Mouse (Mus musculus): ENCODE data around the gene Gpam. TPM values are rescaled to one million over a fixed set of nuclear protein-coding genes. Genes with fewer than 3 reads are reported as not detected.

Gene Gpam
- polyA plus RNA-seq, 1 experiment from 2014 or later = 23.5 TPM

DNA sequence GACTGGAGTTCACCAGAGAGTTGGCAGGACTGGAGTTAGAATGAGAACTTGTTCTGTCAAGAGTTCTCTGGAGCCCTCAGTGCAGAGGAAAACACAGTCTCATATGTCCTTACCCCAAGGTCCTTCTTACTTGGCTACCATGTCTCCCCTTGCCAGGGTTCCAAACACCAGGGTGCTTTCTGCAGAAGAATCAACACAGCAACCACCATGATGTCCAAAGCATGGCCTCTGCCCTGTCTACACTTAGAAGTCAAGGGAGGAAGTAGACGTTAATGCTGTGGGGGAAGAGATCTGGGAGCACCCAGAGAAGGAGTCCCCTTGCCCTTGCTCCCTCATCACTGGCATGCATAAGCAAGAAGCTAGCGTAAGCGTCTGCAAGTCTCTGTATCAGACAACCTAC is 9.0 kb downstream of the Gpam start:
- no peaks in the 10 kb centered on the region for H3K36me3 ChIP-seq
- no peak overlapping the region for H3K4me2 ChIP-seq (replicated peaks)
- H3K9me3 ChIP-seq = no peaks in the 10 kb centered on the region
- H3K27me3 ChIP-seq (replicated peaks) = no peaks in the 10 kb centered on the region
- H3K4me3 ChIP-seq (replicated peaks) = no peak overlapping the region
- no peak overlapping the region for H3K9ac ChIP-seq
- WGBS = 90% methylated on average over 3 of the region's 3 CpGs
- no peak for ATAC-seq
- no peak overlapping the region for H3K27ac ChIP-seq
- H3K4me1 ChIP-seq (replicated peaks) = peaks cover 10% of the 10 kb centered on the region; the same call in 1 of the 2 replicates

DNA sequence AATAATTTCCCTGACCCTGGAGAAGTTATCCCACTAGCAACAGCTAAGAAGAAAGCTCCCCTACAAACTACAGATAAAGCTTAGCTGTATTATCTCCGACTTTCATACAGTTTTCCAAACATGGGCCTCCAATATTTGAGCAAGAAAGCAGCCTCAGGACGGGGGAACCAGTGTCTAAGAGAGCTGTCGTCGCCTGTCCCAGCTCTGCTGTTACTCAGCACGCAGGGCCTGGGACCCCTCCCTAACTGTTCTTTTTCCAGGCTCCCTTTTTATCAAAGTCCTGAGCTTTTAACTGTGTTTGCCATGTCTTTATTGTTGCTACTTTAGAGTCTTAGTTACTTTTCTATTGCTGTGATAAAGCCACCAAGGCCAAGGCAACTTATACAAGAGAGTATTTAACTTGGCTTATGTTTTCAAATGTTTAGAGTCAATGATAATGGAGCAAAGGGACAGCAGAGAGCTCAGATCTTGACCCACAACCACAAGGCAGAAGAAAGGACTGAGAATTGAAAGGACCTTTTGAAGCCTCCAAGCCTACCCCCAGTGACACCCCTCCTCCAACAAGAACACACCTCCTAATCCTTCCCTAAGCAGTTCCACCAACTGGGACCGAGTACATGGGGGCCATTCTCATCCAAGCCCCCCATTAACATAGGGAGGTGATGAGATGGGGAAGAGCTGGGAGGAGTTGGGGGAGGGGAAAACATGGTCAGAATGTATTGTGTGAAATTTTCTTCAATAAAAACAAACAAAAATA is 9.8 kb downstream of the Gpam start:
- Histone ChIP-seq H3K27me3 (replicated peaks) (no peaks in the 10 kb centered on the region), H3K9me3 (no peaks in the 10 kb centered on the region), H3K9ac (no peak overlapping the region), H3K27ac (no peak overlapping the region), H3K4me3 (replicated peaks) (no peak overlapping the region), H3K4me2 (replicated peaks) (no peak overlapping the region), H3K36me3 (no peaks in the 10 kb centered on the region), H3K4me1 (replicated peaks) (0 out of 2 replicates have a peak, but pooled peaks cover 3% of the 10 kb centered on the region)
- WGBS = 51% methylated on average over 6 of the region's 6 CpGs
- ATAC-seq = no peak

DNA sequence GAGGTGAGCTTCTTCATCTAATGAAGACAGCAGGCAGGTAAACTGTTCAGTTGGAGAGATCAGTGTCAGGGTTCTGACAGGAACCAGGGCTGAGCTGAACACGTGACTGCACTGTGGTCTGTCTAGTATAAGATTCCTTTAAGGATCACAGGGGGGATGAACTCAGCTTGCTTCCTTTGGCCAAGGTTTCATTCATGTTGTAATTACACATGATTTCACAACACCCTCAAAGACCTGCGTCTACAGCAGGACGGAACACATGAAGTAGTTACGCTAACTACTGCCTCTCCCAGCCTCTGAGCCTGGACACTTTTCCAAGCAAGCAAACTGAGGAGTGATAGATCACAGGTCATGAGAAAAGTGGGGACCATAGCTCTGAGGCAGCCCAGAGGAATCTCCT is 11.5 kb downstream of the Gpam start:
- H3K36me3 ChIP-seq = no peaks in the 10 kb centered on the region
- no peak overlapping the region for H3K27ac ChIP-seq
- H3K4me1 ChIP-seq (replicated peaks) = no peaks in the 10 kb centered on the region
- H3K4me3 ChIP-seq (replicated peaks) = no peak overlapping the region
- H3K9ac ChIP-seq = no peak overlapping the region
- no peaks in the 10 kb centered on the region for H3K9me3 ChIP-seq
- no peak for ATAC-seq
- WGBS = 74% methylated on average over 4 of the region's 4 CpGs
- no peak overlapping the region for H3K4me2 ChIP-seq (replicated peaks)
- H3K27me3 ChIP-seq (replicated peaks) = no peaks in the 10 kb centered on the region

DNA sequence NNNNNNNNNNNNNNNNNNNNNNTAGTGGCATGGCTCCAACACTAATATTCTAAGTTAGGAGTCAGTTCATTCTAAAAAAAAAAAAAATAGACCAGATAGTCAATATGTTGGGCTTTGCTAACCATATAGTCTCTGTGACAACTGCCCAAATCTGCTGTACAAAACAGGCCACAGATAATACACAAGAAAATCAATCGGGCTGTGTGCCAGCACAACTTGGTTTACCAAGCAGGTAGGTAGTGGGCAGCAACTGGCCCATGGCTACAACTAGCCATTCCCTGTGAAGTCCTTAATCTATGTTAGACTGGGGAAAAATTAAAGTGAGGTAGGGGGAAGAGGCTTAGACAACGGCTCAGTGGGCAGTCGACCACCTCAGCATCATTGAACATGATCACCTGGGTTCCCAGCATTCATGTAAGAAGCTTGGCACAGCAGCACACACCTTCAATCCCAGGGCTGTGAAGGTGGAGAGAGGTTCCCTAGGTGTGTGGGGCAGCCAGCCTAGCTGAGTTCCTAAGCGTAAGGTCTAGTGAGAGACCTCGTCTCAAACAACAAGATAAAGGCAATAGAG is 12.1 kb downstream of the Gpam start:
- no peak for ATAC-seq
- Histone ChIP-seq H3K36me3 (no peaks in the 10 kb centered on the region), H3K4me1 (replicated peaks) (no peaks in the 10 kb centered on the region), H3K4me2 (replicated peaks) (no peak overlapping the region), H3K27ac (no peak overlapping the region), H3K27me3 (replicated peaks) (no peaks in the 10 kb centered on the region), H3K9me3 (no peaks in the 10 kb centered on the region), H3K4me3 (replicated peaks) (no peak overlapping the region), H3K9ac (no peak overlapping the region)
- WGBS = 86% methylated on average over 5 of the region's 5 CpGs

DNA sequence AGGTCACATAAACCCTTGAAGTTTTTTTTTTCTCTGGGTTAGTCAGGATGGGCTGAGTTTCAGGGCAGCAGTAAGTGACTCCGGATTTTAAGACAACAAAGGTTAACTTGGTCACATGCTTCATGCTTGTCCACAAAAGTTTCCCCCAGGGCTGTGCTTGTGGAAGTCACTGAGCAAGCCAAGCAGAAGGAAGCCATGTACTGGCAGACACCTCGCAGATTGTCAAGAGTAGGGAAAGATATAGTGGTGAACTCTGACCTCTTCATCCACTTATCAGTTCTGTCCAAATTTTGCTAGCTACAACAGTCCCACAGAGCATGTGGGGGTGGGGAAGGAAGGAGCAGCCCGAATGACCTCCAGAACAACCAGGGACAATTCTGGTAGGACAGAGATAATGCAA is 19.1 kb downstream of the Gpam start:
- Histone ChIP-seq H3K27me3 (replicated peaks) (no peaks in the 10 kb centered on the region), H3K9ac (no peak overlapping the region), H3K27ac (no peak overlapping the region), H3K4me2 (replicated peaks) (no peak overlapping the region), H3K36me3 (no peaks in the 10 kb centered on the region), H3K4me1 (replicated peaks) (peaks cover 5% of the 10 kb centered on the region), H3K9me3 (no peaks in the 10 kb centered on the region), H3K4me3 (replicated peaks) (no peak overlapping the region)
- 23% methylated on average over 3 of the region's 3 CpGs for WGBS
- 0 out of 2 replicates have a peak, but pooled peaks have one; percentile 34 for ATAC-seq

DNA sequence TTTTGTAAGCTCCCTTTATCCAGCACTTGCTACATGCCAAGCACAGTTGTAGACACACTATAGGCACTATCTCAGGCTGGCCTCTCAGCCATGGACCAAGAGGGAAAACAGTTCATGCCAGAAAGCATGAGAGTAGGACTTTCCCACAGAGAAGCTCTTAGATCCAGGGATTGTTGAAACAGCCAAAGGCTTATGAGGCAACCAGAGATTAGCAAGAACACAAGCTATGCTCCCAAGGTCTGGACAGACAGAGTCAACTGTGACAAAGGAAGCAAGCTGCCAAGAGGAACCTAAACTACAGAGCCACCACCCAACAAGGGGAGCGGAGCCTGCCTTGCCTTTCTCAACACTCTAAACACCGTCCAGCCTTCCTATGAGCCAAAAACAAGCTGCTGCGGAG is 21.1 kb downstream of the Gpam start:
- Histone ChIP-seq H3K27me3 (replicated peaks) (no peaks in the 10 kb centered on the region), H3K4me2 (replicated peaks) (no peak overlapping the region), H3K9me3 (no peaks in the 10 kb centered on the region), H3K9ac (no peak overlapping the region), H3K36me3 (no peaks in the 10 kb centered on the region), H3K4me1 (replicated peaks) (peaks cover 5% of the 10 kb centered on the region), H3K4me3 (replicated peaks) (no peak overlapping the region), H3K27ac (no peak overlapping the region)
- ATAC-seq = no peak
- WGBS = 92% methylated on average over 3 of the region's 3 CpGs

DNA sequence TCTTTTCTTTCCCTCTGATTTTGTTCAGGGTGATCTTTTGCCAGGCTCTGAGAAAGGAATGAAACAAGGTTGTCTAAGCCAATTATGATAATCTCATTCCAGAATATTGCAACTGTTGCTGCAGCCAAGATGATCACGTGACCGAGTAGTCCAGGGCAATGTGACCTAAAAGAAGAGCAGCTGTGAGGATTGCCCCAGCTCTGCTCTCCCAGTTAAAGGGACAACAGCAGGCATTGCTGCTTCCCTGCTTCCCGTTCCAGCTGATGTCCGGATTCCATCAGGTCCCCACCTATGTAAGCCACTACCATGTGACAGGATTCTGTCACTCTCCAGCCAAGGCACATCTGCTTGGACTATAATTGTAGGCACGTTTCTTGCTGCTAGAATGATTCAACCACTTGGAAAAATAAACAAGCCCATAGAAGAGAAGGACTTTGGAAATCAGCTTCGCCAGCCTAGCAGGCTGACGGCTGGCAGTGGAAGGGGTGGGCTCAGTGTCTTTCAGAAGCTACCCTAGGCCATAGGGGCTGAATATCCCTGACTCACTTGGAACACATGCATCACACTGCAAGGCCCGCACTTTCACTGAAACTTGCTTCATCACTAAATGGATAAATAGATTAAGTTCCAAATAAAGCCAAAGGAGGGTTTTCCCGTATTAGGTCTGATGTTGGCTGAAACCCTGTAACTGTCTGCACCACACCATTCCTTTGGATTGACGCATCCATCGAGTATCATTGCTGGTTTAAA is 23.8 kb downstream of the Gpam start:
- H3K36me3 ChIP-seq = no peaks in the 10 kb centered on the region
- no peaks in the 10 kb centered on the region for H3K9me3 ChIP-seq
- no peak for ATAC-seq
- H3K27me3 ChIP-seq (replicated peaks) = no peaks in the 10 kb centered on the region
- no peak overlapping the region for H3K4me3 ChIP-seq (replicated peaks)
- H3K27ac ChIP-seq = 0 out of 2 replicates have a peak overlapping the region, but pooled peaks have one; percentile 36
- 0 out of 2 replicates have a peak overlapping the region, but pooled peaks have one; percentile 17 for H3K4me2 ChIP-seq (replicated peaks)
- H3K4me1 ChIP-seq (replicated peaks) = peaks cover 8% of the 10 kb centered on the region
- no peak overlapping the region for H3K9ac ChIP-seq
- WGBS = 48% methylated on average over 11 of the region's 11 CpGs

DNA sequence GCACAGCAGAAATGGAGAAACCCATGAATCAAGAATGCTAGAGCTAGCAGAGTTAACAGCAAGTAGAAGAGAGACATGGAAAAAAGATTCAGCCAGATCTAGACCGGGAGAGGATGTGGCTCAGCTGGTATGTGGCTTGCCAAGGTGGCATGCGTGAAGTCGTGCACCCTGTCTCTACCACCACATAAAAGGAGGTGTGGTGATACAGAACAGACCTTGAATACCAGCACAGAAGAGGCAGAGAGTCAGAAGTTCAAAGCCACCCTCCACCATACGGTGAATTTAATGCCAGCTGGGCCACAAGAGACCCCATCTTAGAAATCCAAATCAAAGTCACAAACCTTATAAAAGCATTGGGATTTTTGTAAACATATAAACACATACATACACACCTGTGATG is 25.4 kb downstream of the Gpam start:
- no peak overlapping the region for H3K9ac ChIP-seq
- no peaks in the 10 kb centered on the region for H3K27me3 ChIP-seq (replicated peaks)
- no peaks in the 10 kb centered on the region for H3K9me3 ChIP-seq
- H3K4me1 ChIP-seq (replicated peaks) = peaks cover 12% of the 10 kb centered on the region
- no peak for ATAC-seq
- no peaks in the 10 kb centered on the region for H3K36me3 ChIP-seq
- H3K27ac ChIP-seq = no peak overlapping the region
- no peak overlapping the region for H3K4me2 ChIP-seq (replicated peaks)
- no peak overlapping the region for H3K4me3 ChIP-seq (replicated peaks)
- 72% methylated on average over 4 of the region's 4 CpGs for WGBS

DNA sequence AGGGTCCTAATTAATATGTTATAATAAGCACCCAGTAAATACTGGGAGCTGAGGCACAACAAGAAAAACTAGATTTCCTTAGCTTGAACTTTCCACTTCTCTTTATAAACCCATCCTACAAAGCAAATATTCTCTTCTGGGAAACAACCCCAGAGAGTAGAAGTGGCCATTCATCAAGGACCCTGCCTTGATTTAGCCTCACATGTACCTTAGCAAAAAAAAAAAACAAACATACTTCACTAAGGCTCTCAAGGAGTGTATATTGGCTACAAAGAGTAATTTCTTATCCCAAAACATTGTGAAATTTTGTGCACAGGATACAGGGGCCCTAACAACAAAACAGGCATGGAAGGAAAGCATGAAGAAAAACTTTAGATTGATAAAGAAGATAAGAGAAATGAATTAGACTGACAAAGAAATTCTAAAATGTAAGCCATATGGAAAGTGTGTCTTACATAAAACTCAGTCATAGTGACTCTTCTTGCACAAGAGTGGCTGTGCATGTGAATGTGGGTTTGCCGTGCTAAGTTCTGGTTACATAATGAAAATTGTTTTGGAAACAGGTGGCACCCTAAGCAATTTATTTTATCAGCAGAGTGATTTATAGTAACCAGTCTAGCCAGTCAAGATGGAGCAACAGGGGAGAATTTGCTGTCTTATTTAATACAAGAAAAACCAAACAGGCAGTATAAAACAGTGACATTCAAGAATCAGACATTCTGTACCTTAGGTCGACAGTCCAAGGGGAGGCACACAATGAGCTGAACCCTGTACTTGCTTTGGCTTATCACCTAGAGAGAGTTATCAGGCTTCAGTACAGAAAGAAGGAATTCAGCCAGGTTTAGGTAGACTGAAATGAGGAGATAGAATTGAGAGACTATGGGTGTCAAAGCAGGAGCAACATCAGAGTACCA is 26.6 kb downstream of the Gpam start:
- Histone ChIP-seq H3K27me3 (replicated peaks) (no peaks in the 10 kb centered on the region), H3K9ac (peak overlapping the region; percentile 79), H3K4me3 (replicated peaks) (peak overlapping the region; percentile 84), H3K4me2 (replicated peaks) (peak overlapping the region; percentile 89), H3K36me3 (0 out of 2 replicates have a peak, but pooled peaks cover under 1% of the 10 kb centered on the region), H3K4me1 (replicated peaks) (peaks cover 12% of the 10 kb centered on the region), H3K27ac (no peak overlapping the region), H3K9me3 (no peaks in the 10 kb centered on the region)
- 62% methylated on average over 2 of the region's 2 CpGs for WGBS
- ATAC-seq = no peak

DNA sequence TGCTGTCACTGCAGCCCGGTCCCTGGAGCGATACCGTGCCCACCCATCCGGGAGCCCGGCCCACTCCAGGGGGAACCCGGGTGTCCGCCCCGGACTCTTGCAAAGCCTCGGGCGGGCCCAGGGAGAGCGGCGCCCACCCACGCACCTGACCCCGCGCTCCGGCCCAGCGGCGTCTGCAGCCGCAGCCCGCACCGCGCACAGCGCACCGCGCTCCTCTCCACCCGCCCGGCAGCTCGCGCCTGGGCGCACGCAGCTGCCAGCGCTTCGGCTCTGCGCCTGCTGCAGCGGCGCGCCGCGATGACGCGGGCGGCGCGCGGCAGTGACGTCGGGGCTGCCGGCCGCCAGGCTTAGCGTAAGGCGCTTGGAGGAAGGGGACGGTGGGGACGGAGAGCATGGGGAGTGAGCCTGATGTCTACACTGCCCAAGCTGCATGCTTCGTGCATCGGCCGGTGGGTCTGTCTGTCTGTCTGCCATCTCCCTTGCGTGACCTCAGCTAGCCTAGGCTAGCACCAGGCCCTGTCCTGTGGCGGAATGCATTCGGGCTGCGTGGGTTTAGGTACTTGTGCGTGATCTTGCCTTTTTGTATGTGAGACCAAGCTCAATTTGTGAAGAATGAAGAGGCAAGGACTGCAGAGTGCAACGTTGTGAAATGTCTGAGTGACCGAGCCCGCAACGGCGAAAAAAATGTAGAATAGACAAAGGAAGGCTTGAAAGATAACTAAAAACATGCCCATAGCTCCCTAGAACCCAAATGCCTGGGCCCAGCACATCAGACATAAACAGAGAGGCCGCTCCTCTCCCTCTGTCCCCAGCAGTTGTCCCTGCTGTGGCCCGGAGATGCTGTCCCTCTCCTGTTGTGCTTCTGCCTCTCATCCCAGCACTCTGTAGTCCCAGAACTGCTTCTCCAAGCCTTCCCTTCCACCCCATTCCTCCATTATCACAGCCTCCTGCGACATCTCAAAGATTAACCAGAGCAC is 27.6 kb downstream of the Gpam start:
- Histone ChIP-seq H3K27ac (peak overlapping the region; percentile 78), H3K9me3 (no peaks in the 10 kb centered on the region), H3K27me3 (replicated peaks) (no peaks in the 10 kb centered on the region), H3K4me1 (replicated peaks) (peaks cover 12% of the 10 kb centered on the region), H3K36me3 (0 out of 2 replicates have a peak, but pooled peaks cover 3% of the 10 kb centered on the region), H3K4me3 (replicated peaks) (peak overlapping the region; percentile 84), H3K4me2 (replicated peaks) (peak overlapping the region; percentile 89), H3K9ac (peak overlapping the region; percentile 79)
- 1% methylated on average over 69 of the region's 69 CpGs for WGBS
- ATAC-seq = peak; percentile 91

Data from intestine, embryonic 15.5 days (tissue).